Mouse (Mus musculus) MEL (cell line): Measurements from ENCODE around the gene Prkg2. TPM values are rescaled to one million over a fixed set of nuclear protein-coding genes. Genes with fewer than 3 reads are reported as not detected.

ENCODE experiments used
- DNase-seq: peaks from one replicate; pipeline ENCODE4 v3.0.0; 2011; ENCODE audit warnings: low read depth, low spot score
- H3K27ac ChIP-seq: 2 replicates; pipeline ENCODE4 v1.5.1; 2012; ENCODE audit warnings: low read depth, mild to moderate bottlenecking, control low read depth, low read length, moderate library complexity; ENCODE audit not compliant: control insufficient read depth
- H3K27me3 ChIP-seq, 2 experiments: fragments of 150-350 bp in 1 of 2; sonication (generic) in 1 of 2; 2 replicates each; pipeline ENCODE4 v1.6.1; 2012; ENCODE audit warnings: low read length in 2 of 2, mild to moderate bottlenecking in 2 of 2, improper control_type of control experiment in 1 of 2, moderate library complexity in 1 of 2; ENCODE audit not compliant: insufficient read depth in 2 of 2, control insufficient read depth in 1 of 2
- H3K36me3 ChIP-seq, 2 experiments: 2 replicates each; pipeline ENCODE4 v1.6.1; 2012 to 2014; ENCODE audit warnings: low read length in 2 of 2, improper control_type of control experiment in 1 of 2, inconsistent platforms in 1 of 2, mild to moderate bottlenecking in 1 of 2; ENCODE audit not compliant: insufficient read depth in 2 of 2, control insufficient read depth in 1 of 2
- H3K4me1 ChIP-seq, 2 experiments: fragments of 150-350 bp in 1 of 2; sonication (generic) in 1 of 2; 2 replicates each; pipeline ENCODE4 v1.6.1; 2012; ENCODE audit warnings: low read length in 2 of 2, improper control_type of control experiment in 1 of 2, mild to moderate bottlenecking in 1 of 2; ENCODE audit not compliant: insufficient read depth in 2 of 2, control insufficient read depth in 1 of 2
- H3K4me3 ChIP-seq, 2 experiments: fragments of 150-350 bp in 1 of 2; sonication (generic) in 1 of 2; 2 replicates each; pipeline ENCODE4 v1.5.1; 2012; ENCODE audit warnings: low read depth in 2 of 2, low read length in 2 of 2, mild to moderate bottlenecking in 2 of 2, moderate library complexity in 2 of 2, control low read depth in 1 of 2, improper control_type of control experiment in 1 of 2; ENCODE audit not compliant: control insufficient read depth in 1 of 2, insufficient read depth in 1 of 2
- H3K79me2 ChIP-seq: 2 replicates; pipeline ENCODE4 v1.6.1; 2012; ENCODE audit warnings: mild to moderate bottlenecking, low read length, moderate library complexity; ENCODE audit not compliant: control insufficient read depth, poor library complexity, insufficient read depth
- H3K9ac ChIP-seq: 2 replicates; pipeline ENCODE4 v1.6.1; 2012; ENCODE audit warnings: low read depth, mild to moderate bottlenecking, control low read depth, low read length, moderate library complexity; ENCODE audit not compliant: control insufficient read depth, poor library complexity, severe bottlenecking
- H3K9me3 ChIP-seq: fragments of 150-350 bp; sonication (generic); replicated peaks from 2 replicates; pipeline ENCODE4 v1.6.1; 2012; ENCODE audit warnings: mild to moderate bottlenecking, low read length, improper control_type of control experiment, moderate library complexity; ENCODE audit not compliant: insufficient read depth
- BHLHE40 ChIP-seq: IDR thresholded peaks from 2 replicates; pipeline ENCODE4 v1.6.1; 2012; ENCODE audit warnings: low read depth, mild to moderate bottlenecking, inconsistent platforms, low read length, improper control_type of control experiment, borderline replicate concordance
- CHD1 ChIP-seq: IDR thresholded peaks from 2 replicates; pipeline ENCODE4 v1.6.1; 2012; ENCODE audit warnings: low read depth, mild to moderate bottlenecking, inconsistent platforms, low read length, improper control_type of control experiment
- CTCF ChIP-seq, 3 experiments: IDR thresholded peaks in 2 of 3; conservative IDR thresholded peaks in 1 of 3; 2 replicates each; pipeline ENCODE4 v1.5.1; 2011 to 2012; ENCODE audit warnings: low read length in 3 of 3, low read depth in 2 of 3, mild to moderate bottlenecking in 2 of 3, improper control_type of control experiment in 1 of 3, inconsistent platforms in 1 of 3, mixed read lengths in 1 of 3, moderate library complexity in 1 of 3; ENCODE audit not compliant: control insufficient read depth in 1 of 3, insufficient read depth in 1 of 3, poor library complexity in 1 of 3, severe bottlenecking in 1 of 3
- E2F4 ChIP-seq: IDR thresholded peaks from 2 replicates; pipeline ENCODE4 v1.6.1; 2011; ENCODE audit warnings: low read depth, low read length, improper control_type of control experiment, borderline replicate concordance
- ELF1 ChIP-seq: IDR thresholded peaks from 2 replicates; pipeline ENCODE4 v1.6.1; 2014; ENCODE audit warnings: low read depth, mild to moderate bottlenecking, inconsistent platforms, low read length, improper control_type of control experiment, moderate library complexity
- EP300 ChIP-seq, 2 experiments: IDR thresholded peaks; 2 replicates each; pipeline ENCODE4 v1.6.1; 2011; ENCODE audit warnings: improper control_type of control experiment in 2 of 2, low read length in 2 of 2, low read depth in 1 of 2, mild to moderate bottlenecking in 1 of 2
- GABPA ChIP-seq: IDR thresholded peaks from 2 replicates; pipeline ENCODE4 v1.6.1; 2012; ENCODE audit warnings: low read depth, mild to moderate bottlenecking, inconsistent platforms, low read length, improper control_type of control experiment, moderate library complexity
- GATA1 ChIP-seq: IDR thresholded peaks from 2 replicates; pipeline ENCODE4 v1.6.1; 2011; ENCODE audit warnings: low read depth, low read length, improper control_type of control experiment
- HCFC1 ChIP-seq: IDR thresholded peaks from 2 replicates; pipeline ENCODE4 v1.6.1; 2012; ENCODE audit warnings: low read depth, mild to moderate bottlenecking, inconsistent platforms, low read length, improper control_type of control experiment, moderate library complexity
- JUND ChIP-seq: IDR thresholded peaks from 2 replicates; pipeline ENCODE4 v1.6.1; 2011; ENCODE audit warnings: low read depth, mild to moderate bottlenecking, improper control_type of control experiment, low read length
- KAT2A ChIP-seq: conservative IDR thresholded peaks from 2 replicates; pipeline ENCODE4 v1.6.1; 2012; ENCODE audit warnings: low read depth, low read length, improper control_type of control experiment, inconsistent platforms
- MAFK ChIP-seq: IDR thresholded peaks from 2 replicates; pipeline ENCODE4 v1.6.1; 2011; ENCODE audit warnings: low read depth, mild to moderate bottlenecking, low read length, improper control_type of control experiment, borderline replicate concordance
- MEF2A ChIP-seq: IDR thresholded peaks from 2 replicates; pipeline ENCODE4 v1.6.1; 2014; ENCODE audit warnings: low read depth, mild to moderate bottlenecking, inconsistent platforms, low read length, improper control_type of control experiment; ENCODE audit not compliant: poor library complexity, insufficient replicate concordance, severe bottlenecking; ENCODE audit errors: extremely low read depth
- MXI1 ChIP-seq: IDR thresholded peaks from 2 replicates; pipeline ENCODE4 v1.6.1; 2011; ENCODE audit warnings: mild to moderate bottlenecking, low read depth, low read length, improper control_type of control experiment
- MYB ChIP-seq: IDR thresholded peaks from 2 replicates; pipeline ENCODE4 v1.6.1; 2011; ENCODE audit warnings: mild to moderate bottlenecking, low read depth, low read length, improper control_type of control experiment
- NELFE ChIP-seq: IDR thresholded peaks from 2 replicates; pipeline ENCODE4 v1.6.1; 2011; ENCODE audit warnings: low read depth, low read length, improper control_type of control experiment
- POLR2AphosphoS2 ChIP-seq: IDR thresholded peaks from 2 replicates; pipeline ENCODE4 v1.6.1; 2011; ENCODE audit warnings: low read length, improper control_type of control experiment
- POLR2AphosphoS5 ChIP-seq: IDR thresholded peaks from 2 replicates; pipeline ENCODE4 v1.6.1; 2012; ENCODE audit warnings: low read depth, borderline replicate concordance, mild to moderate bottlenecking, inconsistent platforms, low read length, moderate library complexity, mixed read lengths
- SIN3A ChIP-seq: IDR thresholded peaks from 2 replicates; pipeline ENCODE4 v1.6.1; 2012; ENCODE audit warnings: low read length, improper control_type of control experiment, inconsistent platforms
- TAL1 ChIP-seq: IDR thresholded peaks from 2 replicates; pipeline ENCODE4 v1.6.1; 2012; ENCODE audit warnings: mild to moderate bottlenecking, inconsistent platforms, low read length, moderate library complexity, mixed read lengths
- TBP ChIP-seq: IDR thresholded peaks from 2 replicates; pipeline ENCODE4 v1.8.0; 2011; ENCODE audit warnings: low read depth, low read length, improper control_type of control experiment
- UBTF ChIP-seq: IDR thresholded peaks from 2 replicates; pipeline ENCODE4 v1.6.1; 2012; ENCODE audit warnings: low read depth, mild to moderate bottlenecking, inconsistent platforms, low read length, improper control_type of control experiment, moderate library complexity, borderline replicate concordance; ENCODE audit not compliant: insufficient read depth
- USF1 ChIP-seq: IDR thresholded peaks from 2 replicates; pipeline ENCODE4 v1.6.1; 2014; ENCODE audit warnings: low read depth, mild to moderate bottlenecking, inconsistent platforms, low read length, improper control_type of control experiment, moderate library complexity
- ZC3H11A ChIP-seq: IDR thresholded peaks from 2 replicates; pipeline ENCODE4 v1.6.1; 2012; ENCODE audit warnings: low read depth, mild to moderate bottlenecking, inconsistent platforms, low read length, improper control_type of control experiment
- ZKSCAN1 ChIP-seq: IDR thresholded peaks from 2 replicates; pipeline ENCODE4 v1.6.1; 2012; ENCODE audit warnings: low read depth, mild to moderate bottlenecking, inconsistent platforms, low read length, improper control_type of control experiment, moderate library complexity
- ZMIZ1 ChIP-seq: IDR thresholded peaks from 2 replicates; pipeline ENCODE4 v1.6.1; 2012; ENCODE audit warnings: low read depth, mild to moderate bottlenecking, inconsistent platforms, low read length, improper control_type of control experiment, moderate library complexity
- polyA plus RNA-seq, 2 experiments: library from polyadenylated mRNA; stranded (reverse) in 1 of 2; unstranded in 1 of 2; fragments of >175 nt in 1 of 2; fragments of >200 nt in 1 of 2; gene quantifications; 2 replicates each; pipeline versions ENCODE4 v1.2.1 to v1.2.4; 2012; ENCODE audit warnings: low replicate concordance in 2 of 2, low read depth in 1 of 2; ENCODE audit not compliant: insufficient read length in 2 of 2, insufficient read depth in 1 of 2, missing spikeins in 1 of 2
- total RNA-seq: library from RNA; depleted of rRNA; stranded (reverse); fragments of 300-350 nt; gene quantifications from 2 replicates; pipeline ENCODE4 v1.2.3, GENCODE M21; 2012

Prkg2 gene
- total and polyA plus RNA-seq, 3 experiments: not detected

DNA sequence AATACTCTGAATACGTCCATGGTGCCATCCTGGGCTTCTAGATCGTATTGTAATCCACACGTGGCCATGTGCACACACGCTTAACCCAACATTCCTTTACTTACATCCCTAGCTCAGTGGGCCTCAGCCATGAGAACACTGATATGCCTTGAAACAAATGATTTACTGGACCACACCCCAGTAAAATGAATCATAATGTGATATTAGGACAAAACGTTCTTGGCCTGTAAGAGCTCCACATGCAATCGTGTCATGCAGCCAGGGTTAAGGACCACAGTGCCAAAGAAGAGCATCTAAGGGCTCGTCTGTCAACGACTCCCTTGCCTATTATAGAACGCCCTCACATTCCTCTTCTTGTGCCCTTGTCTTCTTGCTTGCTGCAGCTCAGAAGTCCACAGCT, 70.5 kb downstream of the Prkg2 start:
- no peak overlapping the region for H3K27ac ChIP-seq
- TF ChIP-seq POLR2AphosphoS5 (no peak), MYB (no peak)
- H3K4me3 ChIP-seq: no peak overlapping the region
- DNase-seq: no peak
- no peaks in the 10 kb centered on the region for H3K79me2 ChIP-seq
- no peaks in the 10 kb centered on the region for H3K9me3 ChIP-seq
- H3K4me1 ChIP-seq: no peaks in the 10 kb centered on the region
- H3K27me3 ChIP-seq: no peaks in the 10 kb centered on the region
- H3K9ac ChIP-seq: no peak overlapping the region
- no peaks in the 10 kb centered on the region for H3K36me3 ChIP-seq

DNA sequence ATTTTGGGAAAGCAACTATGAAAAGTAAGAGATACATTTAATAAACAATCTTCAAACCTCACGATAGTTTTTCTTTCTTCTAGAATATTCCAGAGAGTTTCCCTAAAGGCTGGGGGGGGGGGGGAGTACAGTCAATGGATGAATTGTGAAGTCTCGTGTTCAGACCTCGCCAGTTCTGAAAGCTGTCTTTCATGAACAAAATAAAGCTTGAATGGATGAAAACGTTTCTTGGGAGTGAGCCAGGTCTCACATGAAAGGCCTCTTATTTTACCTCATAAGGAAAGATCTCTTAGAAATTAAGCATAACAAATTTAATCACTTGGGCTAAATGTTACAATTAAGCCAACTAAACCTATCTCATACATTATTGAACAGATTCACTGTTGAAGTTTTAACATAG, 72.0 kb downstream of the Prkg2 start:
- H3K4me1 ChIP-seq: no peaks in the 10 kb centered on the region
- H3K79me2 ChIP-seq: no peaks in the 10 kb centered on the region
- no peaks in the 10 kb centered on the region for H3K27me3 ChIP-seq
- no peaks in the 10 kb centered on the region for H3K9me3 ChIP-seq
- no peak for TF ChIP-seq E2F4
- no peak for TF ChIP-seq ELF1
- no peak for TF ChIP-seq GATA1
- no peak for TF ChIP-seq UBTF
- no peak for TF ChIP-seq NELFE
- no peak for TF ChIP-seq POLR2AphosphoS2
- TF ChIP-seq EP300 (IDR thresholded peaks at IDR 0.05; ENCODE audit: low read depth in 1 of 2, low read length in 2 of 2): no peak
- no peak for TF ChIP-seq BHLHE40
- no peak for TF ChIP-seq ZMIZ1
- no peak for TF ChIP-seq USF1
- no peak for TF ChIP-seq SIN3A
- TF ChIP-seq MEF2A: no peak
- no peak for TF ChIP-seq MYB
- TF ChIP-seq, all 39 proteins: peak for 0
- Histone ChIP-seq H3K9ac (no peak overlapping the region), H3K36me3 (no peaks in the 10 kb centered on the region), H3K4me3 (no peak overlapping the region), H3K27ac (no peak overlapping the region)
- no peak for DNase-seq

DNA sequence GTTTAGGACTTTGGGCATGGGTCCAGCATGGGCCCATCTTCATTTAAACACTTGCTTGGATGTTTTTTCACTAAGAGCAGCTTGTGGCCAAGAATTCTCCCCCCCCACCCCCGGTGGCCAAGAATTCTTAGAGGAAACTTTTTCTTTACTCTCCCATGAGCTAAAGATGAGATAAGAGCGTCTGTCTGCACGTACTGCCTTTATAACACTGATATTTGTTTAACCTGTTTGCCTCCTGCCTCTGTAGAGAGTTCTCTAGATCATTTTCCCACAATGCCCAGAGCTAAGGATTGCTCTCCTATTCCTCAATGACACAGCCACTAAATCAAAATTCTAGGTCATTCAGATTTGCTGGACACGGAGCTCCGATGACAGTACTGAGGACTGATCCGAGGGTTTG, 72.8 kb downstream of the Prkg2 start:
- no peaks in the 10 kb centered on the region for H3K4me1 ChIP-seq
- H3K4me3 ChIP-seq: no peak overlapping the region
- H3K27me3 ChIP-seq: no peaks in the 10 kb centered on the region
- H3K36me3 ChIP-seq: no peaks in the 10 kb centered on the region
- no peak overlapping the region for H3K27ac ChIP-seq
- H3K79me2 ChIP-seq: no peaks in the 10 kb centered on the region
- no peaks in the 10 kb centered on the region for H3K9me3 ChIP-seq
- DNase-seq: no peak
- no peak overlapping the region for H3K9ac ChIP-seq
- TF ChIP-seq TBP (no peak), MXI1 (no peak), CTCF (IDR thresholded peaks at IDR 0.05 in 2 of 3, conservative IDR thresholded peaks at IDR 0.05 in 1 of 3; ENCODE audit: control insufficient read depth in 1 of 3, insufficient read depth in 1 of 3, low read depth in 2 of 3, low read length in 3 of 3, poor library complexity in 1 of 3, severe bottlenecking in 1 of 3) (no peak), ZKSCAN1 (no peak), HCFC1 (no peak), MAFK (no peak), GABPA (no peak), JUND (no peak), KAT2A (no peak), ZC3H11A (no peak), CHD1 (no peak), GATA1 (no peak), EP300 (IDR thresholded peaks at IDR 0.05; ENCODE audit: low read depth in 1 of 2, low read length in 2 of 2) (no peak), TAL1 (no peak), POLR2AphosphoS5 (no peak), MEF2A (no peak)
